In genomic region chr5:136686349-136686748, GRCm38 (mm10) we compare ENCODE assay signal across 20 mouse cellular contexts. TPM values are rescaled to one million over a fixed set of nuclear protein-coding genes. Genes with fewer than 3 reads are reported as not detected.
"Had no signal": no experiment of that assay in that cellular context is flagged by ENCODE, and none has a peak within 500 bp of the region (broad histone marks: within the 10 kb centered on the region; RNA-seq: fewer than 3 reads in every experiment).

No protein-coding gene starts in this region.

- DNase-seq: heart, adult 18-20 months; heart, postnatal 10 days; heart, postnatal 4 days; kidney, adult 18-20 months; kidney, adult 8-10 months; kidney, postnatal 10 days; kidney, postnatal 25 days; kidney, postnatal 4 days; layer of hippocampus, postnatal 36 days; left cerebral cortex, postnatal 4 days had no signal

RNA-seq across cellular contexts. Expression of gene Myl10, which starts 6.6 kb away (rescaled TPM):
- total RNA-seq: granulocyte monocyte progenitor cell, adult 5-6 weeks; heart, adult 18-20 months; heart, adult 8-10 months; heart, postnatal 10 days; heart, postnatal 25 days; heart, postnatal 4 days; layer of hippocampus, adult 2 months; layer of hippocampus, postnatal 14 days; layer of hippocampus, postnatal 36 days; left cerebral cortex, adult 18-20 months; left cerebral cortex, adult 8-10 months; left cerebral cortex, postnatal 10 days; left cerebral cortex, postnatal 25 days; left cerebral cortex, postnatal 4 days; liver, adult 2 months had no signal
